Mouse (Mus musculus): ENCODE measurements around the gene Gdi2.
"Not testable (repeated sequence)": the region's sequence is repeated elsewhere in the genome, so short reads cannot be mapped to it uniquely, and the experiment has no call there.

The Gdi2 gene

GRCm38 (mm10) chr13:3537594-3538222 lies at the start of gene Gdi2:
Gene Gdi2 (plus strand): TSS chr13:3538063.
- DNase-seq = peak; percentile 97 to 98

- DNase-seq = no peak
Measured at GRCm38 (mm10) chr13:3495526-3495925, 42.3 kb upstream of the Gdi2 start.

- peak in 1 of 2 experiments; percentile 31 for DNase-seq
Measured at GRCm38 (mm10) chr13:3501014-3501413, 36.8 kb upstream of the Gdi2 start.

DNA sequence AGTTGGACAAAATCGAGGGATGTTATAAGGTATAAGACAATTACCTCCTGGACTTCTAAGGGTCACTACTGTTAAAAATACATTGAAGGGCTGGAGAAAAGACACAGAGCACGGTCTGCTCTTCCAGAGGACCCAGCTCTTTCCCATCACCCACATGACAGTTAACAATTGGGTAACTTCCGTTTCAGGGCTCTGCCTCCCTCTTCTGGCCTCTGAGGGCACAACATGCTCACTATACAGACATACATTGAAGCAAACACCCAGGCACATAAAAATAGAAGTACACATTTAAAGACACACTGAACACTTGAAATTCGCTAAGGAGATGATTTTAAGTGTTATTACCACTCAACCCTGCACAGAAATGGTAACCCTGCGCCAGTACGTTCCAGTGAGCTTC lies 22.5 kb upstream of the Gdi2 start:
- peak in 1 of 2 experiments; percentile 24 for DNase-seq

DNA sequence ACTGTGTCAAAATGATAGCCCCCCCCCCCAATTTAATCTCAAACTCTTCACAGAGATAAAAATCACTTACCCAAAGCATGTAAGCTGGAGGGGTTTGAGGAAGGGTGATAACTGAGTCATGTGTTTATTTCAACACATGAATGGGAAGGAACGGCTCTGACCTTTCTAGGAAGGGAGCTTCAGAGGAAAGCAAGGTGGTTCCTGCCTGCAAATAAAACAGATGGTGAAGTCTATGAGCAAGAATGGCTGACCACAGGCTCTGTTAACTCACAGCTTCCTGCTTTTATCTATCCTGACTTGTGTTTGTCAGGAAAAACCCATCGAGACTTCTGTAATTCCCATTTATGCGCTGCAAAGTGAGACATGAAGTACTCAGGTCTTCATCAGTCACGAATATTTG lies 18.5 kb upstream of the Gdi2 start:
- not testable (repeated sequence) for DNase-seq

- DNase-seq = not testable (repeated sequence)
Measured at GRCm38 (mm10) chr13:3519994-3520393, 17.9 kb upstream of the Gdi2 start.

- DNase-seq = peak; percentile 43 to 52
Measured at GRCm38 (mm10) chr13:3523459-3523858, 14.4 kb upstream of the Gdi2 start.

DNA sequence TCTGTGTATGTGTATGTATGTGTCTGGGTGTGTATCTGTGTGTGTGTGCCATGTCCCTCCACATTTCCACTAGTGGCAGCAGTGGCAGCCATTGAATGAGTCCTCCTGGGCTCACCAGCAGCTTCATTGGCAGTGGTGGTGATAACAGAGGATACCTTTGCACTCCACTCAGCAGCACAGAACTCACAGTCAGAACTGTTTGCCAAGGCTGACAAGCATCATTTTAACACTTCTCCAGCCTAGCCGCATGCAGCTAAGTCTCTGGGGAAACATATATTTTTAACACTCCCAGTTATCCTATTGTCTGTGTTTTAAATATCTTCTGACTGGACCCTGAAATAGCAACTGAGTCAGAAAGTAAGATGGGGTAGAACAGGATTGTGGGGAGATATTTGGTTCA lies 13.9 kb upstream of the Gdi2 start:
- DNase-seq = no peak

- DNase-seq = no peak
Measured at GRCm38 (mm10) chr13:3525611-3526051, 12.2 kb upstream of the Gdi2 start.

GRCm38 (mm10) chr13:3526328-3526727 lies 11.5 kb upstream of the Gdi2 start:
- peak; percentile 20 to 33 for DNase-seq

GRCm38 (mm10) chr13:3530451-3530850 lies 7.4 kb upstream of the Gdi2 start:
- DNase-seq = no peak

- DNase-seq = not testable (repeated sequence)
Measured at GRCm38 (mm10) chr13:3531176-3531575, 6.7 kb upstream of the Gdi2 start.

GRCm38 (mm10) chr13:3531692-3532320 lies 6.1 kb upstream of the Gdi2 start:
- no peak for DNase-seq

DNA sequence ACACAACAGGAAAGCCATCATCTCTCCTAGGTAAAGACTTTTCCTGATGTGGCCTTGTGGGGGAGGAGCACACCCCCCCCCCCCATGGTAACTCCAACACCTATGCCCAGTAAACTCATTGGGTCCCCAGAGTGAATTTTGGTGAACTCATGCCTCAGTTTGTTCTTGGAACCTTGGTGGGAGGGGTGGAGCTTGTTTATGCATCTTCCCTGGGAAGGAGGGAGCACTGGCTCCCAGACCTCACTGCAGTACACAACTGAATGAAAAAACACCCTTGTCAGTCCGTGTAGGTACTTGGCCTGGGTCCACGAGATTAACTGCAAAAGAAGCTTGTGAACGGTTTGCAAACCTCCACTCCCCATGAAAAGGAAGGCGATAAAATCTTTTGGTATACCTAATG lies 5.4 kb upstream of the Gdi2 start:
- no peak for DNase-seq

- DNase-seq = no peak
Measured at GRCm38 (mm10) chr13:3534146-3534545, 3.7 kb upstream of the Gdi2 start.

GRCm38 (mm10) chr13:3538223-3538968 lies 533 bp downstream of the Gdi2 start:
- peak; percentile 84 to 90 for DNase-seq

DNA sequence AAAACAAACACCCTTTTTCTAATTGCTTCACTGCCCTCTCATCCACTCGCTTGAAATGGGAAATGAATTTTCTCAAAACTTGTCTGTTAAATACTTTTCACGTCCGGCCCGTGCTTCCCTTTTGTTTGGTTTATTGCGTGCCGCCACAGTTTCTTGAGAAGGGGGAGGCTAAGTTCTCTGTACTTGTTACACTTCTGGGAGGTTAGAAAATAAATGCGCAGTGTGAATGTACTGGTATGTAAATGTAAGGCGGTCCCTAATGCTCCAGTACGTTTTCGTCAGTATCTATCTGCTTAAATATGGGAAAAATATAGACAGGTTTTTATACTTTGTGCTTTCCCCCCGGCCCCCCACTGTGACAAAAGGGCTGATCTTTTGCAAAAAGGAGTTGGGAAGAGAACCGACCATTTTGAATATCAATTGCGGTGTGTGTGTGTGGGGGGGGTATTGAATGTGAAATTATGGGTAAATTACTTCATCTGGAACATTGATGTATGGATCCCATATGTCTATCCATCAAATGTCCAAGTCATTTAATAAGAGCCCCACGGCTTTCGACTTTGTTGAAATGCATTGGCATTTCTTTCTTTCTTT lies 1.2 kb downstream of the Gdi2 start:
- DNase-seq = peak in 1 of 2 experiments; percentile 21

DNA sequence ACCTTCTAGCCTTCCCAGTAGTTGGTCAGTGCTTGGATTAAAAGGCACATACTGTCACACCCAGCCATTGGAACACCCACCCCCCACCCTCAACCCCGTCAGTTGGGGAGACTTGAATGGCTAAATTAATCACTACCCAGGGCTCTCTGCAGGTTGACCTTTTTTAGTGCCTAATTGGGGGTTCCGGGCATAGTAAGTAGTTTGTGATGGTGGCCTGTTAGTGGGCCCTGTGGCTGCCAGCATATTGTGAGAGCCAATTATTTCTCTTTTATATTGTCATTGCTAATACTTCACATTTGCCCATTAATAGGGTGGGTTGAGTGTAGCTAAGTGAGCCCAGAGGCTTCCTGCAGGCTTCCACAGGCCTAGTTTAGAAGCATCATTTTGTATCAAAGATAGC lies 2.3 kb downstream of the Gdi2 start:
- no peak for DNase-seq

DNA sequence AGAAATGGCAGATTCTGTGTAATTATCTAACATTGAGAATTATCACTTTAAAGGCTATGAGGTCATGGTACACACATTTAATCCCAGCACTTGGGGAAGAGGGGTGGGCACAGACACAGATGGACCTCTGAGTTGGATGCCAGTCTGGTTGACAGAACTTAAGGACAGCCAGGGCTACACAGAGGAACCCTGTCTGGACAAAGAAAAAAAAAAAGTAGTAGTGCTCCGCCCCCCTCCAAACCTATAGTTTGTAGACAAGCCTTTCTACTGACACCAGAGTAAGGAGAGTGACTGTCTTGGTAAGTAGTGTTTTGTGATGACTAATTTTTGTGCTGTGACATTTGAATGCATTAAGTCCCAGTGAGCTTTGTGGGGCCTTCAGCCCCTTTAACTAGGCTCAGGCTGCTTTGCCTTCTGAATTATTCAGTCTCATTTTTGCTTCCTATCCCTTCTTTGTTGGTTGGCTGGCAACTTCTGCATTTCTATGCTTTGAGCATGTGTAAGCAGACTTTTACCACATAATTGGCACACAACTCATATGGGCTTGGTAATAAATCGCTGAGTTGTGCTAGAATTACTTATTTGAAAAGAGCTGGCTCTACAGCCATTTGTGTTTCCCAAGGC lies 3.4 kb downstream of the Gdi2 start:
- DNase-seq = no peak

GRCm38 (mm10) chr13:3544077-3544874 lies 6.4 kb downstream of the Gdi2 start:
- no peak for DNase-seq

DNA sequence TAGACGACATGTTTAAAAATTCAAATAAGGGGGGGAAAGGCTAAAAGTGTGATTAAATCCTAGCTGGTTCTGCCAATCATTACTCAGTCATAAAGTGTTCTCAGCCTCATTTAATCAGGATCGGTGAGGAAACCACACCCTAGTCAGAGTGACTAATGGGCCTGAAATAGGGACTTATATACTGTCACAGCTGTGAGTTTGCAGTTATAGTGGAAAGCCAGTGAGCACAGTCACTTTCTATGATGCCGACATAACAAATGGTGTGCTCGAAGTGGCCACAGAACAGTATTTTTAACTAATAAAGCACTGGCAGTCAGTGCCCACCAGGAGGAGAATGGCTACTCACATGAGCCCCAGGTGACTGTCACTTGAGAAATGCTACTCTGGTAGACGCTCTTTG lies 7.1 kb downstream of the Gdi2 start:
- DNase-seq = no peak

DNA sequence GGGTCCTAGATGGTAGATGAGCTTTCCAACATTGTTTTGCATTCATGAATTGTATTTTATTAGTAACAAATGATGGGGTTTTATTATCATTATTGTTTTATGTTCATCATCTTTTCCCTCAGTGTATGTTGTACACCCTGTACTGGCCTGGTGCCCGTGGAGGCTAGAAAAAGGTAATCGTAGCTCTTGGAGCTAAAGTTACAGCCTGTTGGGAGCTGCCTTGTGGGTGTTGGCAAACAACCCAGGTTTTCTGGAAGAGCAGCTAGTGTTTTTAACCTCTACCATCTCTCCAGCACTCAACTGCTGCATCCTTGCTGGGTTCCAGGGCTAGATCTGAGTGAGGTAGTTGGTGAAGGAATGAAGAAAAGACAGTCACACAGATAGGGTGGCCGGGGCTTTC lies 9.5 kb downstream of the Gdi2 start:
- no peak for DNase-seq
